Mouse (Mus musculus) left cerebral cortex, adult 9 months (tissue): ENCODE results near the gene Phlda1.
A peak's percentile ranks its signal among the peaks of the same experiment; 100 is the strongest.

Source experiments
- DNase-seq, 2 experiments: peaks; one replicate each; pipeline ENCODE4 v3.0.0; 2022; ENCODE audit warnings: low spot score in 2 of 2

Gene Phlda1

DNA sequence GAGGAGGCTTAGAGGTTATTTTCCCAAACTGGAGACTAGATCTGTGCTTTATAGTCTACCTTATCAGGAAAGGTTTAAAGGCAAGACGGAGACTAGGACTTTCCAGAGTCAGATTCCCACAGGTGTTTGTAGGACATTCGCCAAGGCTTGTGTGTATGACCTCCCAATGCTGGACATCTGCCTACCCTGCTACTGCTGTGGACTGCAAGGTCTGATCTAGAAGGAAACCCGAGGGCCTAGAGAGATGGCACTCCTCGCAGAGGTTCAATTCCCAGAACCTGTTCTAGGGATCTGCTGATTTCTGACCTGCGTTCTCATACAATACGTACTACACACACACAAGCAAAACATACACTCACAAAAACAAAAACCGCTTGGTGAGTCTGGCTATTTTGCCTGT is 680 bp upstream of the Phlda1 start:
- DNase-seq: no peak

DNA sequence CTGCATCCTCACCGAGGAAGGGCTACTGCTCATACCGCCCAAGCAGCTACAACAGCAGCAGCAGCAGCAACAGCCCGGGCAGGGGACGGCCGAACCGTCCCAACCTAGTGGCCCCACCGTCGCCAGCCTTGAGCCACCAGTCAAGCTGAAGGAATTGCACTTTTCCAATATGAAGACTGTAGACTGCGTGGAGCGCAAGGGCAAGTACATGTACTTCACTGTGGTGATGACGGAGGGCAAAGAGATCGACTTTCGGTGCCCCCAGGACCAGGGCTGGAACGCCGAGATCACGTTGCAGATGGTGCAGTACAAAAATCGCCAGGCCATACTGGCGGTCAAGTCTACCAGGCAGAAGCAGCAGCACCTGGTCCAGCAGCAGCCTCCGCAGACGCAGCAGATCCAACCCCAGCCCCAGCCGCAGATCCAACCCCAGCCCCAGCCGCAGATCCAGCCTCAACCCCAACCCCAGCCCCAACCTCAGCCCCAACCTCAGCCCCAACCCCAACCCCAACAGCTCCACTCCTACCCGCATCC is 907 bp downstream of the Phlda1 start:
- no peak for DNase-seq

DNA sequence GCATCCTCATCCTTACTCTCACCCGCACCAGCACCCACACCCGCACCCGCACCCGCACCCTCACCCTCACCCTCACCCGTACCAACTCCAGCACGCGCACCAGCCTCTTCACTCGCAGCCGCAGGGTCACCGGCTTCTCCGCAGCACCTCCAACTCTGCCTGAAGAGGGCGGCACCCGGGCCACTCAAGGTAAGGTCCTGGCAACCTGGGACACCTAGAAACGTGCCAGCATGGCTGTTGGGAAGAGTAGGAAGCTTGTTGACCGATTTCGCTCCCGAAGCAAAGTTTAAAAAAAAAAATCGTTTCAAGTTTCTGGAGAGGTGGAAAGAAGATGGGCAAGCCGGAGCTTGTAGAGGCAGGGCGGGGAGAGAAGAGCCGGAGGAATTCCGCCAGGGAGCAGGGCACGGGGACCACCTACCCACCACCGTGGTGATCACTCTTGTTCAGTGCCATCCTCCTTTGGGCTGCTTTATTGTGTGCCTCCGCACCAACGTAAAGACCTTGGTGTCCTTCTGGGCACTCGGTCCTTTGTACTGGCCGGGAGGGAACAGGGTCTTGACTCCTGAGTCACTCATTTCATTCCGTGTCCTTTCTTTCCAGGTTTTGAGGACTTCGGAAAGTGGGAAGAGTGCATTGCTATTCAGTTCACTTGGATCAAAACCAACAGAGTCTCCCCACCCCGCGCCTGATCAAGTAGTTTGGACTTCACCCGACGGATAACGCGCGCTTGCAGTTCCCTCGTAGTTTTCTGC is 1.6 kb downstream of the Phlda1 start:
- peak in 1 of 2 experiments; percentile 53 for DNase-seq

DNA sequence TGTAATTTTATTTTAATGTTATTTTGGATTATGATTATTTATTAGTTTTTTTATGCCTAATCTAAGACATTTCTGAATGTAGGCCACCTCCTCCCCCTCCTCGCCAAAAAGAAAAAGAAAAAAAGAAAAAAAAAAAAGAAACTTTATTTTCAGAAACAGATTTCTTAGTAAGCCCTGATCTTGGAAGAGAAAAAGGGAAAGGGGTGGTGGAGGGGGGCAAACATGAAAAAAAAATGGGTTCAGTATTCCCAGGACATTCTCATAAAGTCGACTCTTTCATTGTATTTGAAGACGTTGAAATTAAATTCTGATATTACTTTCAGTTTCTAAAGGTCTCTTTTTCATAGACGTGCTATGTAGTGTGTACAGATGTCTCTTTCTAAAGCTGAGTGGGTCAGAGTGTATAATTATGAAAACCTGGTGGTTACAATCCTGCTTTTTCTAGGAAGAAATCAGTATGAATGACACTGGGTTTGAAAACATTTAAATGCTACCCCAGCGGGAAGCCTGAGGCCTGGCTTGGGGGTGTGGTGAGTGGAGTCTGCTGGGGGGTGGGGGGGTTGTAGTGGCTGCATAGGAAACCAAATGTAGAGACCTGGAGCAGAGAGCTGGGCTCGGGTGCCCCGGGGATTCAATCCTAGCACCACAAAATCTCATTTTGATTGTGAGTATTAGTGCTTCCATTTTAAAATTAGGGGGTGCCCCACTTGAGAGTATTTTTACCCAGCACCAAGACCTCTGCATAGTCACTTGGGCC is 2.4 kb downstream of the Phlda1 start:
- no peak for DNase-seq

DNA sequence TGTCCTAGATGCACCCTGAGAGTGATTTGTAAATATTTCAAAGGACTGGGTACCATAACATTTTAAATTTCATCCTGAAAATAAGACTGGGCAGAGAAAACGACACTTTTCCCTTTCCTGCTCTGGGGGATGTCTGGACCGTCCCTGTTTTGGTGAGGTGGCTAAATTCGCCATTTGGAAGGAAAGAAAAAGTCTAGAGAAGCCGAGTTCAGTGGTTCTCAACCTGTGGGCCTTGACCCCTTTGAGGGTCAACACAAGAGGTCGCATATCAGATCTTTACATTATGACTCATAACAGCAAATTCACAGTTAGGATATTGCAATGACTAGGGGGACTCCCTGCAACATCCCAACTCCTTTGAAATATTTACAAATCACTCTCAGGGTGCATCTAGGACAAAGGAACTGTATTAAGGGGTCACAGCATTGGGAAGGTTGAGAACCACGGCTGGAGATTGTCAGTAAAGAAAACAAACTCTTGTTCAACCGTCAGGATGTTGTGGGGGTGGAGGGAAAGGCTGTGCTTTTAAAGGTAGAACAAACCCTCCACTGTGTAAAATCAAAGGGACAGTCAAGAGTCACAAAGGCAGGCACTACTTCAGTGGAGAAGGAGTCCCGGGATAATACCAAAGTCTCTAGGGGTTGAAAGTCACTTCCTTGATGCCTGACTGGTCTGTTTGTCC is 3.2 kb downstream of the Phlda1 start:
- no peak for DNase-seq

DNA sequence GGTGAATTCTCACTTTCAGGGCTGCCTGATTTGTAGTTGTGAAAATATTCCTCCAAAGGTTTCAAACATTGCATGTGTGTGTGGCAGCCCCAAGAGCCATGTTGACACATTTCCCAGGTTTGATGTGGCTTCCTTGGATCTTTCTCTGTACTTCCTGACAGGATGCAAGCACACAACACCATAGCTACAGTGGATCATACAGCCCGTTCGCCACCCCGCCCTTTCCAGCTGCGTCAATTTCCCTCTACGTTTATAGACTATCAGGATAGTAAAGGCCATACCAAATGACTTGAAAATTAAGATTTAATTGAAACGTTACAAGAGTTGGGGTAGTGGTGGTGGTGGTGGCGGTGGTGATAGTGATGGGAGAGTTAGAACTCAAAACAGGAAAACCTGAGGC is 3.9 kb downstream of the Phlda1 start:
- no peak for DNase-seq

DNA sequence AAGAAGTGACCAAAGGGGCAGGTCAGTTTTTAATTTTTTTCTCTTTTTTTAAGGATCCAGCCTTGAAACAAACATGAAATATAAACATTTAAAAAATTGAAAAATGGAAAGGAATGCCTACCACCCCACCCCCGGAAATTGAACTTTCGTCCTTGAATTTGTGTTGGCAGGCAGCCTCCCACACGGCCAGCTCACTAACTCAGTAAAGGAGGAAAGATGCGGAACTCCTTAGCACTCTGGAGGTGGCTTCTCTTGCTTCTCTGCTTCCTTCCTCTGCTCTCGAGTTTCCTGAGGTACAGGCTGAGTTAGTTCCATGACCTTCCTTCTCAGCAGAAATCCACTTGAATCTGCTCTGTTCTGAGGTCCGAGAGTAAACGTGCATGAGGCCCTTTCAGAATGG is 4.7 kb downstream of the Phlda1 start:
- DNase-seq: no peak

DNA sequence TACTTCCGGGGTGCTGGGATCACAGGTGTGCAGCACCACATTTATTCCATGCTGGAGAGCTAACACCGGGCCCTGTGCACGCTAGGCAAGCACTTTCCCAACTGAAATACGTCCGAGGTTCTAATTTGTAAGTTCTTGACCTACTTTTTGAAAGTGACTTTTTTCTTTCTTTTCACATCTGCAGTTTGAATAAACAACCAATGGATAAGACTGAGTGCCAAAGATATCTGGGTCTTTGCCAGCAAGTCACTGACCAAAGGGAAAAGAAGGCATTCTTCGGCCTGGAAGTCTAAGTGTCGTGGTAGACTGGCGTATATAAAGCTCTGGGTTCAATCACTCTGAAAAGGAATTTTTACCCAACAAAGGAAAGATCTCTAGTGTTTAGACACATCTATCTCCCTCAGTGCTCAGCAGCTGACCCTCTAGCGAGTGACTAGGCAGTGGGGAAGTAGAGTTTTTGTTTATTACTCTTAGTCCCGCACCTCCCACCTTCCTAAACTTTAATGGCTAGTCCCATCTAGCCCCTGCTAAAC is 6.0 kb downstream of the Phlda1 start:
- no peak for DNase-seq

DNA sequence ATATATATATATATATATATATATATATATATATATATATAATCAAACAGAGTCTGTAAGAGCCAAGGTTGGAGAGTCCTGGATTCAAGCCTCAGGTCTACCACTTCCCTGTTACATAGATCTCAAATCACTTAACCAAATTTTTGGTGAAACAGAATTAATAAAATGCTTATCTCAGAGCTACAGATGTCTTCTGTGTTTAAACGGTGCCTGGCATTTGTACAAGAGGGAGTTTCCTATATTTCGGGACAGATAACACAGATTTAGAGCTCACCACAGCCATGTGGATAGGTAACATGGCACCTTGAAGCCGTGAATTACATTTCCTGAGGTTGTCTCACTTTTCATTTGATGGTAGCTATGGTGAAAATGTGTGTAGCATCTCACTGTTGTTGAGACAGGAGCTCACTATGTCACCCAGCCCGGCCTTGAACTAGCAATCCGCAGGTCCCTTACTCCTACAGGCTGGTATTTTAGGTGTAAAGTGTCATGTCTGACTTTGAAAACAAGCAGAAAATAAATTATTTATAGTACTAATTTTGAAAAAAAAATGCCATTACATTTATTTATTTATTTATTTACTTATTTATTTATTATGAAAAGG is 8.3 kb downstream of the Phlda1 start:
- DNase-seq: no peak

DNA sequence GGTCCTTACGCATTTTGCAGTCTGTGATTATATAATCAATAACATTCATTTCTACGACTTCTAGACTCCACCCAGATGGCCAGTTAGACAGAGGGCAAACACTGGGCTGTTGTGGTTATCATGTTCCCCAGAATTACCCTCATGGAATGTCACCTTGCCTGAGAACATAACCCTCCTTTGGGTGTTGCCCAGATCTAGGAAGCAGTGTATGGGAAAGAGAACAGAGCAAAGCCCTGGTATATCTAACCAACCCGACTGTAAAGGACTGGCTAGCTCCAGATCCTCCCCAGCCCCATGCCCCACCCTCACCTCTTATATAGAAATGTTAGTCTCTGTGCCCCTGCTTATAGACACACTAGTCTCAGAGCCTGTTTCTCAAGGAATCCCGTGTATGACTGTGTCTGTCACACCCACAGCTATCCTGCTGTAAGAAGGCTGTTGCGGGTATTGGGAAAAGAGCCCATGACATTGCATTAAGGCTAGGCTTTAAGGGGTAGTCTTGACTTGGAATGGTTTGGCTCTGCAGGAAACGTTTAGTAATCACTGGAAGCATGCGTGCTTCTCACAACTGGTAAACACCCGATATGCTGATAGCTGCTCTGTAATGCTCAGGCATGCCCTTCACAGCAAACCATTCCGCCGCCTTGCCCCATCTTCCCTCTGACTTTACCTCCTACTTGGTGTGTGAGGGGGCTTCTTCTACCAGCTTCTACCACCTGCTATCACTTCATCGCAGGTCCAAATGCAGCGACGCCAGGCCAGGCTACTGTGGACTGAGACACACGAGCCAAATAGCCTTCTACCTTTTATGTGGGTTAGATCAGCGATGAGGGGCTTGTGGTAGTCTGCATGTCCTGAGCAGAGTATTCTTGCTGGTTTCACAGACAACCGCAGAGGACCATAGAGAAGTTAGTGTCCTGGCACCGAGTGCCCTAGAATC is 9.3 kb downstream of the Phlda1 start:
- DNase-seq: no peak

DNA sequence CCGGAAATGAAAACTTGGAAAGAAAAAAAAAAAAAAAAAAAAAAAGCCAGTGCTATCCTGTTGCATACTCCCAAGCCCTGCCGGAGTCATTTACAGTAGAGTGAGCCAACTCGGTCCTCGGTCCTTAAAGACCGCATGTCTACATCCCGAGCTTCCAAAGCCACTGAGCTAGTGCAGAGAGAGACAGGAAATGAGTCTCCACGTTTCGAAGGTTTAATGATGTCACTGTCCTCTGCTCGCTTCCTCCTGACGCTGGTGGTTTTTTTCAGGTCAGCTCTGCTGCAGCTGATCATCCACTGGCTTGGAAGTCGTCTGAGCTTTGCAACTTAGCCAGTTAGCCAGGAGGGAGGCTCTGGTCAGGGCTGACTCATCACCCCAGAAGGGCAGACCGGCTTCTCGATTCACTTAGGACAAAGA is 10.1 kb downstream of the Phlda1 start:
- no peak for DNase-seq

DNA sequence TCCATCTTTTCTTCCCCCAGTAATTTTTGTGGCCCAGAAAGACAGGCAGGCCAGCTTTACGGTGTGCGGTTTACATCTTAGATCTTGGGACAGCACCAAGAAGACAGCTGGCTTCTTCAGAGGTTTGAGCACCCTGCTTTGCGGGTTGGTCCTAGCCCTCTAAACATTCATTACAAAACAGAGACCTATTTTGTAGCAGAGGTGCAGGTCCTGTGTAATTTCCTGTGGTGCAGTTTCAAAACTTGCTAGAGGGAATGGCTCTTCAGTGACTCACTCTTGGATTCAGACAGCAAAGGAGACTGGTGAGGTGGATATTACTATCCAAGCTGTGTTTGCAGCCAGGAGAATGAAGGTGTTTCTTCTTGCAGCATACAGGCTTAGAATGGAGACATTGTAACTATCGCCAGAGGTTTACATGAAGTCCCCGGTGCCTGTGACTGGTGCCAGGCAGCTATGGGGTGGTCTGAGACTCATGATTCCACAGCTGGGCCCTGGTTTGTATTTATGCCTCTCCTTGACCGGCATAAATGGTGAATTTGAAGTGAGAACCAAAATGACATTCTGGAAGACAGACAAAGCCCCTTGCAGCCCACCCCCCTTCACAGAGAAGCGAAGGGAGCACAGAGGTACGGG is 10.8 kb downstream of the Phlda1 start:
- no peak for DNase-seq

DNA sequence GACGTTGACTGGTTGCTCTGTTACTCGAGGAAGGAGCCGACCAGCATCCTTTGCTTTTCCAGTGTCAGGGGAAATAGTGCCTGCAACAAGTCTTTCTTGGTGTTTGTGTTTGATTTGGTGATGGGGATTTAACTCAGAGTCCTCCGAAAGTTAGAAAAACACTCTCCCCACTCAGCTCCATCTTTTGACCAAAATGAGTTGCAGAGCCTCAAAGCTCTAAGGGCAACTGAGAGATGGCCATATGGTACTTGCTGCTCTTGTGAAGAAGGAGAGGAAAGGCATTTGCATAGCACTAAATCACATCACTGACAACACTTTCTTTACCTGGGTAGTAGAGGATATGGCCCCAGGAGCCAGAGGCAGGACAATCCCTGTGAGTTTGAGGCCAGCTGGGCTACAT is 12.3 kb downstream of the Phlda1 start:
- DNase-seq: no peak

DNA sequence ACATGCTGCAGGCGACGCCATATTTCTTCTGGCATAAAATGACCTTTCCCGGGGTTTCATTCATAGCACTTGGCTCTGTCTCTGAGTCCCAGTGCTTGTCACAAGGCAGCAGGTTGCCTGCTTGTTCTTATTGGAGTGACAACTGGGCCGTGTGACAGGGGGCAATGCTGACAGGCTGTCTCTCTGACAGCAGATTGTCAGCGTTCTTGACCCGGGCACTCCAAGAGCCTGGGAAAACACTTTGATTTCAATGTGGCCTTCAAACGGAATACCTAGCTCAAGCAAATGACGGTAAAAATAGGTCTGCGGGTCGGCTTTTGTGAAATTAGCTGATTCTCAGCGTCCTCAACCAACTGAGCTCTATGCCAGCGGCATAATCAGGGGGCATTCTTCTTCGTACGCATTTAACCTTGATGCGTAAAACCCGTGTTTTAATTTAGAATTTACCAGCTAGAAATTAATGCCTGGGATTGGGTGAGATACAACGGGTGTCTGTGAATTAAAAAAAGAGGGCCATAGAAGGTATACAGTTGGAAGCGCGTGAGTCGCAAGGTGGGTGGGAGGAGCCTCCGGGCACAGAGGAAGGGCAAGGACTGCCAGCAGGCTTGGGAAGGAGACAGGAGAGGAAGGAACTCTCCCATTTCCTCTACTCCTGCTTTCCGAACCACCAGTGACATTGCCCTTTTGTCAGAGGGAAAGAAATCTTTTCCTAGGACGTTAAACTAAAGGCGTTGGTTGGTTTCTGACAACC is 13.7 kb downstream of the Phlda1 start:
- no peak for DNase-seq

DNA sequence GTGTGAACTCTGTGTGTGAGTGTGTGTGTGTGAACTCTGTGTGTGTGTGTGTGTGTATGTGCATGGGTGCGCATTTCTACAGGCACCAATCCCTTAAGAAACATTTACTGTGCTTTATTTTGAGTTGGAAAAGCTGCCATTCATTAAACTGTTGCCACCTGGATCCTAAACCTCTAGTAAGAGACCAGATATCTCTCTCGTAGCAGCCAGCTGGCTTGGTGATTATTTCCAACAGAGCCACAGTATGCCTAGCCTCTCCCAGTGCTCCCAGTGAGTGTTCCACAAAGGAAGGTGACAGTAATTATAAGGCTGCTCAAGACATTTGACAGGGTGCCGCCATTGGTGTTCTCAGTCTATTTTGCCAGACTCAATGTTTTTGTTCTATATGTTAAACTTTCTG is 14.5 kb downstream of the Phlda1 start:
- no peak for DNase-seq

DNA sequence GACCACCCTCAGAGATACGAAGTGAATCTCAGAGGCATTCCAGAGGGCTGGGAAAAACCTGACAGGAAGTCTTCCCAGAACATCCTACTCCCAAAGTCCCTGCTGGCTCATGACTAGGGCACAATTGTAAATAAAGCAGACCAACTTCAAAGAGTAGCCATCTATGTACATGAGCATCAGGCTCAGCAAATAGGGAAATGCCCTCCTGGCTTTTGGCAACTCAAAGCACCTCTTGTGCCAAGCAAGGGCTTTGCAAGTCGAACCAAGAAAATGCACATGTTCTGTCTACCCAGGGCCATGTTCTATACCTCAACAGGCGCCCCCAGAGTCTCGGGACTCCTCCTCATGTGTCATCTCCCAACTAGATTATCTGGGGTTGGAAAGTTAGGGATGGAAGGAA is 15.6 kb downstream of the Phlda1 start:
- no peak for DNase-seq

DNA sequence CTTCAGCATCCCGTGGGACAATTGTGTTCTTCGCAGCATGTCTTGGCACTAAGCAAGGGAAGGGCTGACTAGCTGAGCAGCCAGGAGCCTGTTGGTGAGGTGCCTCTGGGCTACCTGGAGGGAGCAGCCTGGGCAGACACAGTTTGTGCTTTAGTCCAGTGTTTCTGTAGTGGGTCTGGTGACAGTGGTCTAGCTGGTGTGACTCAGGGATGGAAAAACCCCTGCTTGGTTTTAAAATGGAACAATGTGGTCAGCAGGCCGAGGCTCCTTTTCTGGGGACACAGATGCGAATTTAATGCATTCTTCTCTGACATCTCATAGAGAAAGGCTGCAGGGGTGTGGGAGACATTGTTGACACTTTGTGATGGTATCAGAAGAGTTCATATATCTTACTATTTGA is 16.1 kb downstream of the Phlda1 start:
- DNase-seq: no peak

DNA sequence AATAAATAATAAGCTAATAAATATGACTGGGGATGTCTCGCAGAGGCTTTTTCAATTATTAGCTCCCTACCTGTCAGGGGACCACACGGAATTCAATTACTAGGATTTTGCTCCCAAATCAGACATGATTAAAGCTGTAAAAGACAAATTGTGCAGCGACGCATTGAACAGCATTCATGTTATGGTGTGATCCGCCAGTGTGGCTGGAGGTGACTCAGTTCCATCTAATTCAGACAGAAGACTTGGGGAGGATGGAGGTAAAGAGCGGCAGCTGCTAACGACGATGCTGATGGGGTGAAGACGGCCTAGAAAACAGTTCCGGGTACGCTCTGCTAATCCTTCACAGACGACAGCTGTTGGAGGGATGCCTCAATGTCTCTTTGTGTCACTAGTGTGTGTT is 17.8 kb downstream of the Phlda1 start:
- DNase-seq: no peak

DNA sequence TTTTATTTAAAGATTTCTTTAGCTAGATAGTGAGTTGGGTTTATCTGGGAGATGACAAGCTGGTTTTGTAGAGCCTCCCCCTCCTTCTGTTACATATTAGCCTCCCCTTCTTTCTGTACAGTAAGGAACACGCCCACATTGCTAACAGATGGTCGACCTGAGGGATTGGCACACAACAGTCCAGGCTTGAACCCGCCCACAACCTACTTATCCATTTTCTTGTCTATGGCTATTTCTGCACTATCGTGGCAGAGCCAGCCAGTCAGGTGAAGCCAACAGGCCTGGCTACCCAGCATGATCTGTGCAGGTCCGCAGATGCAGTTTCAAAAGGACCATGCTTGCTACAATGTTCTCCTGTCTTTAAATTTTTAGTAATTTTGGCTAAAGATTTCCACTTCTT is 21.0 kb downstream of the Phlda1 start:
- peak in 1 of 2 experiments; percentile 60 for DNase-seq

DNA sequence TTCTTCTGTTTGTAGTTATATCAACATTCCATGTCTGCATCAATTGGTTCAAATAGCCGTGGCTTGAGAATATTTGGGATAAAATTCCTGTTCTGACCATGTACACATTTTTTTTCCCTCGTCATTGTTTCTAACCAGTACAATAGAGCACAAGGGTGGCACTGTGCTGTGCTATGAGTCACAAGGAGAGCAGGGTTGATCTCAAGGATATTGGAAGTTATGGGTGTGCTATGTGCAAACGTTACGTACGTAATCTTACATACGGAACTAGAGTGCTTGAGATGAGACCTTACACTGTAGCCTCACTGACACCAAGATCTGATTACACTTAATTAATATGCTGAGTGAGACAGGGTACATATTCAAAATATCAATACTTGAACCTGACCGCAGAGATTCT is 21.5 kb downstream of the Phlda1 start:
- no peak for DNase-seq
